Mouse (Mus musculus): Measurements from ENCODE around the gene Il4.
"Not testable (repeated sequence)": the region's sequence is repeated elsewhere in the genome, so short reads cannot be mapped to it uniquely, and the experiment has no call there.

Il4 gene

DNA sequence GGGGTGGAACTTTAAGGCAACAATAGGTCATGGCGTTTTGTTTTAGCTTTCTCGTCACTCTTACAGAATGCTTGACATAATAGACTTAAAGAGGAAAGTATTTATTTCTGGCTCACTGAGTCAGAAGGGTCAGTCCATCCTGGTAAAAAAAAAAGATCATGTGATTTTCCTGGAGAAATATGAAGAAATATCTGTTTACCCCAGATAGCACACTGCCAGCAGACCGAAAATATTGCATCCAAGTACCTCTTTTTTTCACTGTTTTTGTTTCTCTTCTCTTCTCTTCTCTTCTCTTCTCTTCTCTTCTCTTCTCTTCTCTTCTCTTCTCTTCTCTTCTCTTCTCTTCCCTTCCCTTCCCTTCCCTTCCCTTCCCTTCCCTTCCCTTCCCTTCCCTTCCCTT, 58.5 kb downstream of the Il4 start:
- not testable (repeated sequence) for DNase-seq

DNA sequence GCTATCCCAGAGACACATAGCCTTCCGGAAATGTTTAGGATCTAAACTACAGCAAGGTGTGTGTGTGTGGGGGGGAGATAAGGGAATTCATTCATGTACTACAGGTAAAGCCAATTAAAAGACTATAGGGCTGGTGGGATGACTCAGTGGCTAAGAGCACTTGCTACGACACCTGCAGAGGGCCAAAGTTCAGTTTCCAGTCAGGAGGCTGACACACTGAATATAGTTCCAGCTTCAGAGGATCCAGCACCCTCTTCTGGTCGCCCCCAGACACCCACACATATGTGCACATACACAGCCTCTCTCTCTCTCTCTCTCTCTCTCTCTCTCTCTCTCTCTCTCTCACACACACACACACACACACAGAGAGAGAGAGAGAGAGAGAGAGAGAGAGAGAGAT, 60.5 kb downstream of the Il4 start:
- not testable (repeated sequence) for DNase-seq

DNA sequence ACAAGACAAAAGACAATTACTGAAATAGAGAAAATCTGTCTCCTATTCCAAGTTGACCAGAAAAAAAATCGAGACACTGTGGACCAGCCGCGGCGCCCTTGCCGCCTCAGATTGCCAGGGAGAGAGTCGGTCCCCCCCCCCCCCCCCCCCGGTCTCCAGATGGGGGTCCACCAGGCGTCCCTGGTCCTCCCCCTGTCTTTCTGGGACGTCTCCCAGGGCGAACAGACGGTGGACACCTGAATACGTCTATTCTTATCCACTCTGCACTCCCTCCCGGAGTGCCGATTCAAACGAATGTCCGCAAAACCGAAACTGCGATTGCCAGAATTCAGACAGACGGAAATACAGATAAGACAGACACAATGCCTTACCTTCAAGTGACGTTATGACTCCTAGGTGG, 61.9 kb downstream of the Il4 start:
- not testable (repeated sequence) for DNase-seq

Data from lung, postnatal 4 days (tissue).